Mouse (Mus musculus): ENCODE measurements at regions not wholly inside any gene's neighbourhood (a gene's known extent, or its start where the extent isn't known, plus 50 kb on each side); places are given as distances from the start of the nearest gene placed in this dataset.
"Not testable (repeated sequence)": the region's sequence is repeated elsewhere in the genome, so short reads cannot be mapped to it uniquely, and the experiment has no call there.

GRCm38 (mm10) chr13:97396899-97397640 is 156.2 kb downstream of the Enc1 start:
- TF ChIP-seq MAZ (IDR thresholded peaks at IDR 0.05; ENCODE audit: low read depth, low read length) (no peak), ETS1 (IDR thresholded peaks at IDR 0.05; ENCODE audit: low read depth, low read length) (no peak), CHD1 (IDR thresholded peaks at IDR 0.05; ENCODE audit: low read depth, low read length) (no peak), NRF1 (IDR thresholded peaks at IDR 0.05; ENCODE audit: insufficient read depth, low read depth, low read length, poor library complexity, severe bottlenecking) (no peak)
- no peaks in the 10 kb centered on the region for H3K36me3 ChIP-seq (ENCODE audit: control insufficient read depth in 1 of 2, insufficient read depth in 2 of 2, low read length in 2 of 2)
- no peak overlapping the region for H3K27ac ChIP-seq (ENCODE audit: control insufficient read depth, low read depth, low read length)
- no peaks in the 10 kb centered on the region for H3K79me2 ChIP-seq (ENCODE audit: control insufficient read depth, insufficient read depth, low read length, poor library complexity)
- no peaks in the 10 kb centered on the region for H3K9me3 ChIP-seq (replicated peaks; ENCODE audit: insufficient read depth, low read length)
- peaks cover 0 to 2% of the 10 kb centered on the region in 2 experiments; a peak in 2 of 4 replicates for H3K27me3 ChIP-seq (ENCODE audit: control insufficient read depth in 1 of 2, insufficient read depth in 2 of 2, low read length in 2 of 2)
- no peak overlapping the region for H3K9ac ChIP-seq (ENCODE audit: control insufficient read depth, low read depth, low read length, poor library complexity, severe bottlenecking)
- no peaks in the 10 kb centered on the region for H3K4me1 ChIP-seq (ENCODE audit: control insufficient read depth in 1 of 2, insufficient read depth in 2 of 2, low read length in 2 of 2)
- DNase-seq (ENCODE audit: low read depth, low spot score) = no peak
- H3K4me3 ChIP-seq (ENCODE audit: control insufficient read depth in 1 of 2, insufficient read depth in 1 of 2, low read depth in 2 of 2, low read length in 2 of 2) = no peak overlapping the region

- H3K27me3 ChIP-seq (ENCODE audit: control insufficient read depth in 1 of 2, insufficient read depth in 2 of 2, low read length in 2 of 2); H3K9ac ChIP-seq (ENCODE audit: control insufficient read depth, low read depth, low read length, poor library complexity, severe bottlenecking); DNase-seq (ENCODE audit: low read depth, low spot score); H3K4me3 ChIP-seq (ENCODE audit: control insufficient read depth in 1 of 2, insufficient read depth in 1 of 2, low read depth in 2 of 2, low read length in 2 of 2); H3K27ac ChIP-seq (ENCODE audit: control insufficient read depth, low read depth, low read length); H3K9me3 ChIP-seq (replicated peaks; ENCODE audit: insufficient read depth, low read length); H3K4me1 ChIP-seq (ENCODE audit: control insufficient read depth in 1 of 2, insufficient read depth in 2 of 2, low read length in 2 of 2); H3K79me2 ChIP-seq (ENCODE audit: control insufficient read depth, insufficient read depth, low read length, poor library complexity); H3K36me3 ChIP-seq (ENCODE audit: control insufficient read depth in 1 of 2, insufficient read depth in 2 of 2, low read length in 2 of 2): not testable (repeated sequence)
These were observed 155.4 kb downstream of the Enc1 start for GRCm38 (mm10) chr13:97396286-97396685.

- Histone ChIP-seq H3K27ac (ENCODE audit: control insufficient read depth, low read depth, low read length) (no peak overlapping the region), H3K4me1 (ENCODE audit: control insufficient read depth in 1 of 2, insufficient read depth in 2 of 2, low read length in 2 of 2) (no peaks in the 10 kb centered on the region), H3K9ac (ENCODE audit: control insufficient read depth, low read depth, low read length, poor library complexity, severe bottlenecking) (no peak overlapping the region), H3K79me2 (ENCODE audit: control insufficient read depth, insufficient read depth, low read length, poor library complexity) (no peaks in the 10 kb centered on the region), H3K36me3 (ENCODE audit: control insufficient read depth in 1 of 2, insufficient read depth in 2 of 2, low read length in 2 of 2) (no peaks in the 10 kb centered on the region), H3K9me3 (replicated peaks; ENCODE audit: insufficient read depth, low read length) (no peaks in the 10 kb centered on the region), H3K4me3 (ENCODE audit: control insufficient read depth in 1 of 2, insufficient read depth in 1 of 2, low read depth in 2 of 2, low read length in 2 of 2) (no peak overlapping the region), H3K27me3 (ENCODE audit: control insufficient read depth in 1 of 2, insufficient read depth in 2 of 2, low read length in 2 of 2) (peaks cover 0 to 2% of the 10 kb centered on the region in 2 experiments; a peak in 2 of 4 replicates)
- no peak for DNase-seq (ENCODE audit: low read depth, low spot score)
- TF ChIP-seq MYC (IDR thresholded peaks at IDR 0.05; ENCODE audit: low read depth, low read length) = no peak
- TF ChIP-seq SIN3A (IDR thresholded peaks at IDR 0.05; ENCODE audit: low read length) = no peak
- TF ChIP-seq GABPA (IDR thresholded peaks at IDR 0.05; ENCODE audit: low read depth, low read length) = no peak
- no peak for TF ChIP-seq CHD1 (IDR thresholded peaks at IDR 0.05; ENCODE audit: low read depth, low read length)
- TF ChIP-seq NRF1 (IDR thresholded peaks at IDR 0.05; ENCODE audit: insufficient read depth, low read depth, low read length, poor library complexity, severe bottlenecking) = no peak
- no peak for TF ChIP-seq UBTF (IDR thresholded peaks at IDR 0.05; ENCODE audit: borderline replicate concordance, insufficient read depth, low read depth, low read length)
- TF ChIP-seq MXI1 (IDR thresholded peaks at IDR 0.05; ENCODE audit: low read depth, low read length) = no peak
These were observed 154.0 kb downstream of the Enc1 start for GRCm38 (mm10) chr13:97394756-97395454.

Data from MEL (cell line).